Mouse (Mus musculus): ENCODE measurements at regions not wholly inside any gene's neighbourhood (a gene's known extent, or its start where the extent isn't known, plus 50 kb on each side); places are given as distances from the start of the nearest gene placed in this dataset.

GRCm38 (mm10) chr3:8741266-8742023, 868.4 kb downstream of the Zfp704 start:
- no peak for TF ChIP-seq CTCF (IDR thresholded peaks at IDR 0.05; ENCODE audit: extremely low read depth, insufficient read depth, low read length)
- TF ChIP-seq POLR2A (IDR thresholded peaks at IDR 0.05; ENCODE audit: extremely low read depth, insufficient read depth, low read length): no peak
